Mouse (Mus musculus) myocyte (in vitro differentiated cells): Measurements from ENCODE around the gene Fbf1. TPM values are rescaled to one million over a fixed set of nuclear protein-coding genes. Genes with fewer than 3 reads are reported as not detected.

Source experiments
- H3K27me3 ChIP-seq: one replicate; pipeline ENCODE4 v1.6.1; 2011; ENCODE audit not compliant: control insufficient read depth, insufficient read depth, insufficient read length
- H3K36me3 ChIP-seq: one replicate; pipeline ENCODE4 v1.6.1; 2011; ENCODE audit not compliant: control insufficient read depth, insufficient read depth
- H3K4me2 ChIP-seq: one replicate; pipeline ENCODE4 v1.6.1; 2011; ENCODE audit warnings: low read depth, control low read depth
- H3K4me3 ChIP-seq: one replicate; pipeline ENCODE4 v1.5.1; 2011; ENCODE audit warnings: mild to moderate bottlenecking, control low read depth, moderate library complexity
- H3K79me2 ChIP-seq: one replicate; pipeline ENCODE4 v1.6.1; 2011; ENCODE audit not compliant: control insufficient read depth, insufficient read depth
- H3ac ChIP-seq: one replicate; pipeline ENCODE4 v1.6.1; 2011; ENCODE audit not compliant: control insufficient read depth, insufficient read length
- CEBPB ChIP-seq: IDR thresholded peaks from 2 replicates; pipeline ENCODE4 v1.6.1; 2011; ENCODE audit warnings: mild to moderate bottlenecking, moderate library complexity; ENCODE audit not compliant: poor library complexity, insufficient read depth, severe bottlenecking
- E2F4 ChIP-seq: IDR thresholded peaks from one replicate; pipeline ENCODE4 v1.6.1; 2011; ENCODE audit warnings: mild to moderate bottlenecking, control low read depth, moderate library complexity; ENCODE audit not compliant: insufficient read depth
- MAX ChIP-seq: IDR thresholded peaks from one replicate; pipeline ENCODE4 v1.6.1; 2011; ENCODE audit warnings: low read depth, mild to moderate bottlenecking, control low read depth
- MYOD1 ChIP-seq, 3 experiments: IDR thresholded peaks; one replicate each; pipeline ENCODE4 v1.6.1; 2011; ENCODE audit warnings: control low read depth in 2 of 3, low read depth in 2 of 3, mild to moderate bottlenecking in 2 of 3, moderate library complexity in 1 of 3; ENCODE audit not compliant: insufficient read length in 2 of 3, control insufficient read depth in 1 of 3
- MYOG ChIP-seq, 3 experiments: IDR thresholded peaks; one replicate each; pipeline ENCODE4 v1.6.1; 2011; ENCODE audit warnings: control low read depth in 2 of 3, low read depth in 2 of 3, mild to moderate bottlenecking in 2 of 3; ENCODE audit not compliant: insufficient read length in 2 of 3, control insufficient read depth in 1 of 3, insufficient read depth in 1 of 3
- POLR2A ChIP-seq: IDR thresholded peaks from one replicate; pipeline ENCODE4 v1.6.1; 2011; ENCODE audit warnings: low read depth, mild to moderate bottlenecking, control low read depth, moderate library complexity; ENCODE audit not compliant: insufficient read length
- POLR2AphosphoS2 ChIP-seq: IDR thresholded peaks from one replicate; pipeline ENCODE4 v1.6.1; 2011; ENCODE audit warnings: low read depth, control low read depth; ENCODE audit not compliant: insufficient read length
- REST ChIP-seq: IDR thresholded peaks from one replicate; pipeline ENCODE4 v1.6.1; 2011; ENCODE audit warnings: mild to moderate bottlenecking, control low read depth, moderate library complexity; ENCODE audit not compliant: insufficient read depth, insufficient read length
- SRF ChIP-seq: IDR thresholded peaks from one replicate; pipeline ENCODE4 v1.6.1; 2011; ENCODE audit warnings: low read depth; ENCODE audit not compliant: control insufficient read depth, insufficient read length
- TCF12 ChIP-seq: IDR thresholded peaks from one replicate; pipeline ENCODE4 v1.6.1; 2011; ENCODE audit warnings: mild to moderate bottlenecking, control low read depth; ENCODE audit not compliant: poor library complexity, insufficient read depth, severe bottlenecking
- TCF3 ChIP-seq: IDR thresholded peaks from one replicate; pipeline ENCODE4 v1.6.1; 2011; ENCODE audit warnings: low read depth, control low read depth; ENCODE audit not compliant: insufficient read length
- USF1 ChIP-seq: IDR thresholded peaks from one replicate; pipeline ENCODE4 v1.6.1; 2011; ENCODE audit warnings: low read depth, mild to moderate bottlenecking, control low read depth, moderate library complexity
- polyA plus RNA-seq: library from polyadenylated mRNA; unstranded; fragments of >200 nt; fragmentation: generic; extraction: Trizol; gene quantifications from one replicate; pipeline ENCODE4 v1.2.1, GENCODE M21; 2012; ENCODE audit warnings: missing spikeins

Fbf1 gene
- polyA plus RNA-seq, 1 experiment: 41.7 TPM

- no peak overlapping the region for H3K4me2 ChIP-seq
- no peak overlapping the region for H3K4me3 ChIP-seq
- H3ac ChIP-seq: no peak overlapping the region
- no peaks in the 10 kb centered on the region for H3K36me3 ChIP-seq
- no peaks in the 10 kb centered on the region for H3K27me3 ChIP-seq
- TF ChIP-seq MYOD1 (IDR thresholded peaks at IDR 0.05; ENCODE audit: control insufficient read depth in 1 of 3, insufficient read length in 2 of 3, low read depth in 2 of 3) (no peak), E2F4 (no peak), MAX (no peak), TCF12 (no peak), USF1 (no peak), CEBPB (no peak), POLR2AphosphoS2 (no peak), MYOG (IDR thresholded peaks at IDR 0.05; ENCODE audit: control insufficient read depth in 1 of 3, insufficient read depth in 1 of 3, insufficient read length in 2 of 3, low read depth in 2 of 3) (no peak), REST (no peak), SRF (no peak), POLR2A (no peak), TCF3 (no peak)
- no peaks in the 10 kb centered on the region for H3K79me2 ChIP-seq
Observed at GRCm38 (mm10) chr11:116212847-116213246, 44.9 kb upstream of the Fbf1 start.

DNA sequence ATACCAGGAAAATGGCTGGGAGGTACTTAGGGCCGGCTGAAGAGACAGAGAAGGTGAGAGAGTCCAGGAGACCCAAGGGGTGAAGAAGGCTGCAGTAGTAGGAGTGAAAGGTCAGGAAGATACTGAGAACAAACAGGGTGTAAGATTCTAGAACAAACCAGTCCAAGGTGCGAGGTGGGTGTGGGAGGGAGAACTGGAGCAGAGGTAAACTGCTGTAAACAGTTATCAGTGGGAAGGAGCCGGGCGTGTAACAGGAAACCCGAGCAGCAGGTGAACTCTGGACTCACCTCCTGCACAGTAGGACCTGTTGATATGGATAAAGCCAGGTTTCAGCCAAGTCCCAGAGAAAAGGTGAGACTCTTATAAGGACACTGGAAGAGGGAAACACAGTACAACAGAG, 42.7 kb upstream of the Fbf1 start:
- Histone ChIP-seq H3K4me2 (no peak overlapping the region), H3K27me3 (no peaks in the 10 kb centered on the region), H3ac (no peak overlapping the region), H3K4me3 (no peak overlapping the region), H3K36me3 (peaks cover 8% of the 10 kb centered on the region), H3K79me2 (no peaks in the 10 kb centered on the region)
- TF ChIP-seq E2F4: no peak
- TF ChIP-seq MYOD1 (IDR thresholded peaks at IDR 0.05; ENCODE audit: control insufficient read depth in 1 of 3, insufficient read length in 2 of 3, low read depth in 2 of 3): no peak
- no peak for TF ChIP-seq REST
- no peak for TF ChIP-seq TCF3
- TF ChIP-seq MAX: no peak
- TF ChIP-seq SRF: no peak
- no peak for TF ChIP-seq TCF12
- no peak for TF ChIP-seq POLR2AphosphoS2
- TF ChIP-seq MYOG (IDR thresholded peaks at IDR 0.05; ENCODE audit: control insufficient read depth in 1 of 3, insufficient read depth in 1 of 3, insufficient read length in 2 of 3, low read depth in 2 of 3): no peak
- no peak for TF ChIP-seq POLR2A
- no peak for TF ChIP-seq CEBPB
- no peak for TF ChIP-seq USF1

GRCm38 (mm10) chr11:116209257-116209656, 41.3 kb upstream of the Fbf1 start:
- no peak overlapping the region for H3ac ChIP-seq
- H3K79me2 ChIP-seq: no peaks in the 10 kb centered on the region
- peaks cover 11% of the 10 kb centered on the region for H3K36me3 ChIP-seq
- no peaks in the 10 kb centered on the region for H3K27me3 ChIP-seq
- TF ChIP-seq E2F4 (no peak), TCF12 (no peak), SRF (no peak), MYOG (IDR thresholded peaks at IDR 0.05; ENCODE audit: control insufficient read depth in 1 of 3, insufficient read depth in 1 of 3, insufficient read length in 2 of 3, low read depth in 2 of 3) (no peak), MAX (no peak), POLR2A (no peak), USF1 (no peak), CEBPB (no peak), TCF3 (no peak), MYOD1 (IDR thresholded peaks at IDR 0.05; ENCODE audit: control insufficient read depth in 1 of 3, insufficient read length in 2 of 3, low read depth in 2 of 3) (no peak), REST (no peak), POLR2AphosphoS2 (no peak)
- no peak overlapping the region for H3K4me3 ChIP-seq
- H3K4me2 ChIP-seq: no peak overlapping the region

DNA sequence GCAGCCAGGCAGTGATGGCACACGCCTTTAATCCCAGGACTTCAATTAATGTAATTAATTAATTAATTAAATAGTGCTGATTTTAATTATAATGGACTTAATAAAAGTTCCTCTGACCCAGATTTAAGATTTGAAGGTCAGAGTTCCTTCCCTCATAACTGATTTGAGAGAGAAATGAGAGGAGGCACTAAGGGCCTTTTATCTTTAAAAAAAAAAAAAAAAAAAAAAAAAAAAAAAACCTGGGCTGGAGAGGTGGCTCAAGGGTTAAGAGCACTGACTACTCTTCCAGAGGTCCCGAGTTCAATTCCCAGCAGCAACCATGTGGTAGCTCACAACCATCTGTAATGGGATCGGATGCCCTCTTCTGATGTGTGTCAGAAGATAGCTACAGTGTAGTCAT, 40.7 kb upstream of the Fbf1 start:
- H3K27me3 ChIP-seq: no peaks in the 10 kb centered on the region
- H3K36me3 ChIP-seq: peaks cover 11% of the 10 kb centered on the region
- no peak for TF ChIP-seq MYOD1 (IDR thresholded peaks at IDR 0.05; ENCODE audit: control insufficient read depth in 1 of 3, insufficient read length in 2 of 3, low read depth in 2 of 3)
- TF ChIP-seq SRF: no peak
- no peak for TF ChIP-seq CEBPB
- TF ChIP-seq MAX: no peak
- no peak for TF ChIP-seq REST
- TF ChIP-seq MYOG (IDR thresholded peaks at IDR 0.05; ENCODE audit: control insufficient read depth in 1 of 3, insufficient read depth in 1 of 3, insufficient read length in 2 of 3, low read depth in 2 of 3): no peak
- TF ChIP-seq POLR2AphosphoS2: no peak
- TF ChIP-seq POLR2A: no peak
- no peak for TF ChIP-seq TCF3
- no peak overlapping the region for H3K4me2 ChIP-seq
- H3ac ChIP-seq: no peak overlapping the region
- no peak overlapping the region for H3K4me3 ChIP-seq
- no peaks in the 10 kb centered on the region for H3K79me2 ChIP-seq
